ENCODE assay signal across 8 mouse cellular contexts in genomic region chr3:68709198-68709797, GRCm38 (mm10). TPM values are rescaled to one million over a fixed set of nuclear protein-coding genes. Genes with fewer than 3 reads are reported as not detected.
A peak's percentile ranks its signal among the peaks of the same experiment; 100 is the strongest.
DNase-seq lines count a peak whose midpoint lies in the region; ATAC-seq and TF ChIP-seq lines count a peak whose summit lies in the region.

No protein-coding gene starts in this region.

- H3K4me1 ChIP-seq in heart, adult 2 months (ENCODE audit: control insufficient read depth, insufficient read depth, low read length), result no peaks in the 10 kb centered on the region
- peaks cover 6% of the 10 kb centered on the region for H3K4me1 ChIP-seq in kidney, embryonic 16.5 days (ENCODE audit: insufficient read depth, low read length)
- H3K4me1 ChIP-seq in liver, embryonic 11.5 days (replicated peaks; ENCODE audit: control insufficient read depth, insufficient read depth, low read length), result no peaks in the 10 kb centered on the region
- H3K4me1 ChIP-seq in stomach, embryonic 16.5 days (ENCODE audit: control insufficient read depth, insufficient read depth, low read length), result no peaks in the 10 kb centered on the region

- no peak for TF ChIP-seq POLR2A in heart, adult 2 months (IDR thresholded peaks at IDR 0.05; ENCODE audit: insufficient read depth, low read depth, low read length)

- no peak overlapping the region for H3K4me3 ChIP-seq in heart, adult 2 months
- H3K4me3 ChIP-seq in kidney, embryonic 16.5 days (ENCODE audit: low read length), result no peak overlapping the region
- H3K4me3 ChIP-seq in liver, embryonic 11.5 days (ENCODE audit: low read depth, low read length), result no peak overlapping the region
- no peak overlapping the region for H3K4me3 ChIP-seq in stomach, embryonic 16.5 days (replicated peaks; ENCODE audit: low read length)

- TF ChIP-seq CTCF in heart, adult 2 months (IDR thresholded peaks at IDR 0.05), result peak; percentile 98

- no peak for TF ChIP-seq EP300 in heart, adult 2 months (IDR thresholded peaks at IDR 0.05; ENCODE audit: insufficient read depth, low read depth, low read length)

- intact Hi-C loops in heart, adult 2 months (cut with DNase I), result no loop called here

- ATAC-seq in kidney, embryonic 16.5 days (ENCODE audit: low FRiP score, low TSS enrichment), result peak; percentile 72; the same call in 1 of the 2 replicates
- ATAC-seq in liver, embryonic 11.5 days (replicated peaks; ENCODE audit: low FRiP score), result peak; percentile 79
- peak; percentile 79 for ATAC-seq in stomach, embryonic 16.5 days (ENCODE audit: insufficient read depth, low FRiP score)

- H3K9me3 ChIP-seq in kidney, embryonic 16.5 days (ENCODE audit: low read length), result no peaks in the 10 kb centered on the region
- H3K9me3 ChIP-seq in liver, embryonic 11.5 days (ENCODE audit: control insufficient read depth, low read length), result no peaks in the 10 kb centered on the region
- no peaks in the 10 kb centered on the region for H3K9me3 ChIP-seq in stomach, embryonic 16.5 days (replicated peaks; ENCODE audit: control insufficient read depth, low read length)

- no peak overlapping the region for H3K4me2 ChIP-seq in kidney, embryonic 16.5 days (replicated peaks; ENCODE audit: low read depth, low read length)
- 0 out of 2 replicates have a peak overlapping the region, but pooled peaks have one; percentile 15 for H3K4me2 ChIP-seq in liver, embryonic 11.5 days
- no peak overlapping the region for H3K4me2 ChIP-seq in stomach, embryonic 16.5 days (ENCODE audit: low read depth, low read length)

- H3K27ac ChIP-seq in heart, adult 2 months, result no peak overlapping the region
- H3K27ac ChIP-seq in kidney, embryonic 16.5 days (ENCODE audit: low read length), result no peak overlapping the region
- no peak overlapping the region for H3K27ac ChIP-seq in liver, embryonic 11.5 days (ENCODE audit: low read depth, low read length)
- H3K27ac ChIP-seq in stomach, embryonic 16.5 days (ENCODE audit: low read length), result no peak overlapping the region

- H3K27me3 ChIP-seq in heart, adult 2 months (ENCODE audit: control insufficient read depth, insufficient read depth, low read length), result no peaks in the 10 kb centered on the region
- H3K27me3 ChIP-seq in kidney, embryonic 16.5 days (ENCODE audit: insufficient read depth, low read length), result no peaks in the 10 kb centered on the region
- H3K27me3 ChIP-seq in liver, embryonic 11.5 days (replicated peaks; ENCODE audit: control insufficient read depth, insufficient read depth, low read length), result no peaks in the 10 kb centered on the region
- H3K27me3 ChIP-seq in stomach, embryonic 16.5 days (ENCODE audit: control insufficient read depth, insufficient read depth, low read length), result no peaks in the 10 kb centered on the region

- DNase-seq in CD4-positive helper T cell, adult 2 months (ENCODE audit: low read depth, low spot score), result peak; percentile 77
- DNase-seq in adrenal gland, adult 2 months, result peak; percentile 75
- peak; percentile 47 for DNase-seq in embryo, embryonic 11.5 days (ENCODE audit: low read depth, low spot score)
- DNase-seq in heart, adult 2 months, result peak; percentile 73 to 76
- DNase-seq in liver, embryonic 11.5 days (ENCODE audit: low spot score), result no peak
- peak; percentile 86 for DNase-seq in naive thymus-derived CD4-positive, alpha-beta T cell, adult 2 months (ENCODE audit: low read depth)

- H3K9ac ChIP-seq in heart, adult 2 months (ENCODE audit: low read depth, low read length), result no peak overlapping the region
- H3K9ac ChIP-seq in kidney, embryonic 16.5 days (replicated peaks; ENCODE audit: low read length), result no peak overlapping the region
- no peak overlapping the region for H3K9ac ChIP-seq in liver, embryonic 11.5 days (ENCODE audit: low read depth, low read length)
- no peak overlapping the region for H3K9ac ChIP-seq in stomach, embryonic 16.5 days (ENCODE audit: low read length)

- no peaks in the 10 kb centered on the region for H3K36me3 ChIP-seq in heart, adult 2 months (ENCODE audit: control insufficient read depth, insufficient read depth, low read length)
- no peaks in the 10 kb centered on the region for H3K36me3 ChIP-seq in kidney, embryonic 16.5 days (ENCODE audit: insufficient read depth, low read length)
- H3K36me3 ChIP-seq in liver, embryonic 11.5 days (ENCODE audit: control insufficient read depth, insufficient read depth, low read length), result no peaks in the 10 kb centered on the region
- no peaks in the 10 kb centered on the region for H3K36me3 ChIP-seq in stomach, embryonic 16.5 days (ENCODE audit: control insufficient read depth, insufficient read depth, low read length)

- no peaks in the 10 kb centered on the region for H3K79me2 ChIP-seq in heart, adult 2 months (replicated peaks; ENCODE audit: control insufficient read depth, insufficient read depth, low read length)

- 55% methylated on average over 9 of the region's 9 CpGs for WGBS in heart, adult 2 months
- 58% methylated on average over 9 of the region's 9 CpGs for WGBS in kidney, embryonic 16.5 days
- 38% methylated on average over 9 of the region's 9 CpGs for WGBS in liver, embryonic 11.5 days
- WGBS in stomach, embryonic 16.5 days, result 50% methylated on average over 9 of the region's 9 CpGs

RNA-seq across cellular contexts. Expression of gene Il12a, which starts 18.9 kb away (rescaled TPM):
- under 1 TPM; 0.52 to 0.97 TPM for total RNA-seq in adrenal gland, adult 2 months (2021)
- 0.19 TPM in 1 of 2 replicates, not detected in the other for polyA plus RNA-seq in adrenal gland, adult 2 months (2012; rRNA removed)
- under 1 TPM in 1 of 2 experiments, not detected in 1; 0.23 TPM for total RNA-seq in heart, adult 2 months (2021)
- polyA plus RNA-seq in heart, adult 2 months (2012; rRNA removed), result 0.84 and 1.2 TPM in 2 replicates
- 0.41 TPM in 1 of 2 replicates, not detected in the other for polyA plus RNA-seq in kidney, embryonic 16.5 days (2015; fragmentation: Nextera tagmentation; extraction: Ambion mirVana)
- 4.2 and 4.7 TPM in 2 replicates for polyA plus RNA-seq in liver, embryonic 11.5 days (2014; fragmentation: Nextera tagmentation; extraction: Ambion mirVana)
- polyA plus RNA-seq in stomach, embryonic 16.5 days (2015; fragmentation: Nextera tagmentation; extraction: Ambion mirVana), result 0.27 TPM in 1 of 2 replicates, not detected in the other
